Mouse (Mus musculus): ENCODE measurements around the gene Phf21a. TPM values are rescaled to one million over a fixed set of nuclear protein-coding genes. Genes with fewer than 3 reads are reported as not detected.

Gene Phf21a
- polyA plus RNA-seq, 1 experiment from 2014 or later: 12.7 TPM

DNA sequence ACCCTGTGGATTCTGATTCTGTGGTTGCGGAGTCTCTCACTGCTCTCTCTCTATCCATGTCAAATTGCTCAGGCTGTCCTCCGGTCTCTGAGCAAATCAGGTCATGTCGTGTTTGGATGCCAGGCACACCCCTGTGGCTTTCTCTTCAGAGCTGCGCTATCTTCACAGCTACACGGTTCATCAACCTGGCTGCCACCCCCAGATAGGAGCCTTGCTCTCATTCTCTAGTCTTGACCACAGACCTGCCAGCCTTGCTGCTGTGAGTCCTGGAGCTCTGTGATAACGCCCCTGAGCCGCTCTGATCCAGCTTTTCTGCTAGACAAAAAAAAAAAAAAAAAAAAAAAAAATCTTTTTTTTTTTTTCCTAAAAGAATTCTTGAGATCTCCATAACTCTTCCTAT lies 81.3 kb downstream of the Phf21a start:
- Histone ChIP-seq H3K27me3 (replicated peaks; ENCODE audit: control insufficient read depth, insufficient read depth, low read length) (peaks cover 6% of the 10 kb centered on the region; the same call in 1 of the 2 replicates), H3K27ac (ENCODE audit: low read depth, low read length) (no peak overlapping the region), H3K4me2 (no peak overlapping the region), H3K9me3 (ENCODE audit: control insufficient read depth, low read length) (no peaks in the 10 kb centered on the region), H3K4me3 (ENCODE audit: low read depth, low read length) (no peak overlapping the region), H3K36me3 (ENCODE audit: control insufficient read depth, insufficient read depth, low read length) (no peaks in the 10 kb centered on the region), H3K4me1 (replicated peaks; ENCODE audit: control insufficient read depth, insufficient read depth, low read length) (peaks cover 7% of the 10 kb centered on the region), H3K9ac (ENCODE audit: low read depth, low read length) (no peak overlapping the region)
- WGBS: 33% methylated on average over 7 of the region's 7 CpGs
- peak; percentile 64 for DNase-seq (ENCODE audit: low spot score)
- peak; percentile 99 for ATAC-seq (replicated peaks; ENCODE audit: low FRiP score)

DNA sequence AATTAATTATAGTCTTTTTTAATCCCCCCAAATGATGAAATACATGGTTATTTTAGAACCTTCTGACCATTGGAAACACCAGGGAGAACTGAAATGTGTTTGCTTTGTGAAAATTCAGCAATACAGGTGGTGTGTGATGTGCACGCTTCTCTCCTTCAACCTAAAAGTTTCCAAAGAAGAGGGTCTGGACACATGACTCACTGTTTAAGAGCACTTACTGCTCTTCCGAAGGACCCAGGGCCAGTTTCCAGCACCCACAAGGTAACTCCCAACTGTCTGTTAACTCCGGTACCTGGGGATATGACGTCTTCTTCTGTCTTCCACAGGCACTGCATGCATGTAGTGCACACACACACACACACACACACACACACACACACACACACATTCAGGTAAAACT lies 82.1 kb downstream of the Phf21a start:
- Histone ChIP-seq H3K9me3 (ENCODE audit: control insufficient read depth, low read length) (no peaks in the 10 kb centered on the region), H3K9ac (ENCODE audit: low read depth, low read length) (no peak overlapping the region), H3K27ac (ENCODE audit: low read depth, low read length) (no peak overlapping the region), H3K36me3 (ENCODE audit: control insufficient read depth, insufficient read depth, low read length) (no peaks in the 10 kb centered on the region), H3K4me2 (no peak overlapping the region), H3K4me3 (ENCODE audit: low read depth, low read length) (no peak overlapping the region), H3K4me1 (replicated peaks; ENCODE audit: control insufficient read depth, insufficient read depth, low read length) (peaks cover 7% of the 10 kb centered on the region), H3K27me3 (replicated peaks; ENCODE audit: control insufficient read depth, insufficient read depth, low read length) (peaks cover 6% of the 10 kb centered on the region; the same call in 1 of the 2 replicates)
- ATAC-seq (replicated peaks; ENCODE audit: low FRiP score): no peak
- 83% methylated on average over 4 of the region's 4 CpGs for WGBS
- peak; percentile 21 for DNase-seq (ENCODE audit: low spot score)

DNA sequence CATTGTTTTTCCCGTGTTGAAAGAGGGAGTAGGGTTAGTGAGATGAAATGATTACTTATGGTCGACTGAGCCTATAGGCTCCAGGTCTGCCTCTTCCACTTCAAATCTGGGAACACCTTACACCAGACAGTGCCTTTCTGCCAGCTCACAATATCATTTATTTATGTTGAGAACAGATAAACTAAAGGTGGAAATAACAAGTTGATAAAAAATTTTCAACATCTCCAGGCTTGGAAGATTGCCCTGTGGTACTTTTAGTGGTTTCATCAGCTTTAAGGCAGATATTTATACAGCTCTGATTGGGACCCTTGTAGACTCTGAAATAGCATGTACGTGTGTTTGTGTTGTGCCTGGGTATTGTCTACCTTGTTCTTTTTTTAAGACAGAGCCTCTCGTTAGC lies 83.4 kb downstream of the Phf21a start:
- Histone ChIP-seq H3K4me3 (ENCODE audit: low read depth, low read length) (no peak overlapping the region), H3K9ac (ENCODE audit: low read depth, low read length) (no peak overlapping the region), H3K9me3 (ENCODE audit: control insufficient read depth, low read length) (no peaks in the 10 kb centered on the region), H3K27ac (ENCODE audit: low read depth, low read length) (no peak overlapping the region), H3K4me2 (no peak overlapping the region), H3K27me3 (replicated peaks; ENCODE audit: control insufficient read depth, insufficient read depth, low read length) (peaks cover 6% of the 10 kb centered on the region; the same call in 1 of the 2 replicates), H3K36me3 (ENCODE audit: control insufficient read depth, insufficient read depth, low read length) (no peaks in the 10 kb centered on the region), H3K4me1 (replicated peaks; ENCODE audit: control insufficient read depth, insufficient read depth, low read length) (peaks cover 7% of the 10 kb centered on the region)
- ATAC-seq (replicated peaks; ENCODE audit: low FRiP score): no peak
- WGBS: 48% methylated on average over 4 of the region's 4 CpGs
- DNase-seq (ENCODE audit: low spot score): no peak

DNA sequence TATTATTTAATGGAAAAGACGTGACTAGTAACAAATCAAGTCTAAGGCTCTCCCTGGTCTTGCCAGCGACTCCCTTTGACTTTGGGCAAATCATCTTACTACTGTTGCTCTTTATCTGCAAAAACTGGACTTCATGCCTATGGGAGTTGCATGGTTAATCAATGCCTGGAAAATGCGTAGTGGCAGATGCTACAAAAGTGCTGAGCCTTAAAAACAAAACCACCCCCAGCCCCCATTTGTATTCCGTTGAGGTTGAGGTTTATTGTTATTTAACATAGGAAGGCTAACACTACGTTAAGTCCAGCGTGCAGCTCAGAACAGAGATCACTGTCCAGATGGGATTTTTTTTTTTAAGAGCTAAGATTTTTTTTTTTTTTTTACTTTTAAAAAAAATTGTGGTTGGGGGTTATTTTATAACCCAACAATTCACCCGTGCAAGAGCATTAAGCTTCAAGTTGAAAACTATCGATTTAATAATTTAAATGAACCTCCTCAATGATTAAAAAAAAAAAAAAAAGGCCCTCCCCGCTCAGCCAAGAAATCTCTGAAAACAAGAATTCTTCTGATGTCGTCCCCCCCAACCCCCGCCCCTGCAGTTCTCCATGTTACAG lies 89.3 kb downstream of the Phf21a start:
- no peak overlapping the region for H3K9ac ChIP-seq (ENCODE audit: low read depth, low read length)
- H3K4me1 ChIP-seq (replicated peaks; ENCODE audit: control insufficient read depth, insufficient read depth, low read length): no peaks in the 10 kb centered on the region; the same call in 1 of the 2 replicates
- H3K27ac ChIP-seq (ENCODE audit: low read depth, low read length): no peak overlapping the region
- H3K27me3 ChIP-seq (replicated peaks; ENCODE audit: control insufficient read depth, insufficient read depth, low read length): no peaks in the 10 kb centered on the region
- no peak for ATAC-seq (replicated peaks; ENCODE audit: low FRiP score)
- DNase-seq (ENCODE audit: low spot score): no peak
- H3K4me2 ChIP-seq: peak overlapping the region; percentile 96
- H3K9me3 ChIP-seq (ENCODE audit: control insufficient read depth, low read length): no peaks in the 10 kb centered on the region
- 10% methylated on average over 11 of the region's 11 CpGs for WGBS
- no peaks in the 10 kb centered on the region for H3K36me3 ChIP-seq (ENCODE audit: control insufficient read depth, insufficient read depth, low read length)
- peak overlapping the region; percentile 85 for H3K4me3 ChIP-seq (ENCODE audit: low read depth, low read length)

DNA sequence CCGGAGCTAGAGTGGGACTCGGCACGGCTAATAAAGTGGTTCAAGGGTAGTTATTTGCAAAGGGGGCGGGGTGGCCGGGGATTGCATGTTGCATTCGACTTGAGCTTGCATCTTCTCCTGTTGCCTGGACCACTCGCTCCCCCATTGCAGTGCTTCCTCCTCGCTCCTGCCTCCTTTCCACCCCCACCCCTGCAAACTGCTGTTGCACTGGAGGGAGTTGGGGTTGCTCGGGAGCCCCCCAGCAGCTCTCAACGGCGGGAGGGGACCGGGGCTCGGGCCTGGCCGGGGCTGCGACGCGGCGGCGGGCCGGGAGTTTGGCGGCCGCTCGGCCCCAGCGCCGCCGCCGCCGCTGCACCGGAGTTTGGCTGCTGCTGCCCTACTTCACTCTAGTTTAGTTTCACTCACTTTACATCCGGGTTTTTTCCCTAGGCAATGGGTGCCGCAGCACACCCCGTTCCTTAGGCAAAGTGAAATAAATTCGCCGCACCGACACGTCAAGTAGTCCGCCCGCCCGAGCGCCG lies 90.1 kb downstream of the Phf21a start:
- H3K9me3 ChIP-seq (ENCODE audit: control insufficient read depth, low read length): no peaks in the 10 kb centered on the region
- peak overlapping the region; percentile 85 for H3K4me3 ChIP-seq (ENCODE audit: low read depth, low read length)
- under 1% methylated on average over 40 of the region's 41 CpGs for WGBS
- peak overlapping the region; percentile 96 for H3K4me2 ChIP-seq
- no peaks in the 10 kb centered on the region for H3K27me3 ChIP-seq (replicated peaks; ENCODE audit: control insufficient read depth, insufficient read depth, low read length)
- peak overlapping the region; percentile 88 for H3K9ac ChIP-seq (ENCODE audit: low read depth, low read length)
- H3K36me3 ChIP-seq (ENCODE audit: control insufficient read depth, insufficient read depth, low read length): no peaks in the 10 kb centered on the region
- DNase-seq (ENCODE audit: low spot score): peak; percentile 86
- ATAC-seq (replicated peaks; ENCODE audit: low FRiP score): peak; percentile 66
- no peaks in the 10 kb centered on the region; the same call in 1 of the 2 replicates for H3K4me1 ChIP-seq (replicated peaks; ENCODE audit: control insufficient read depth, insufficient read depth, low read length)
- peak overlapping the region; percentile 98 for H3K27ac ChIP-seq (ENCODE audit: low read depth, low read length)

DNA sequence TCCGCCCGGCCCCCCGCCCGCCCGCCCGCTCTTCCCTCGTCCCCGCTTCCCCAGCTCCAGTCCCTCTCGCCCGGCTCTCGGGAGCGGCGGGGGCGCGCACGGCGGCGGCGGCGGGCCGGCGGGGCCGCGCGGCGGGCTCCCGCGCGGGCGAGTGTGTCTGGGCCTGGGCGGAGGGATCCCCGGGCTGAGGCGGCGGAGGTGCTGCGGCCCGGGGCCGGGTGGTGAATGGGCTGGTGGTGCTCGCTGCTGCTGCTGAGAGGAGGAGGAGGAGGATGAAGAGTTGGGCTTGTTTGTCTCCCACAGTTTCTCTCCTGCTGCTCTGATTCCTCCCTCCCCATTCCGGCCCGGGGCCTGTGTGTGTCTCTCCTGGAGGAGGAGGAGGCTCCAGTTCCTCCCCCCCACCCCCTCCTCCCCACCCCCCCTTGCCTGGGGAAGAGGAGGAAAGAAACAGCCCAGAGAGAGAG lies 90.7 kb downstream of the Phf21a start:
- Histone ChIP-seq H3K36me3 (ENCODE audit: control insufficient read depth, insufficient read depth, low read length) (no peaks in the 10 kb centered on the region), H3K9ac (ENCODE audit: low read depth, low read length) (peak overlapping the region; percentile 88), H3K4me3 (ENCODE audit: low read depth, low read length) (peak overlapping the region; percentile 85), H3K4me2 (peak overlapping the region; percentile 96), H3K27me3 (replicated peaks; ENCODE audit: control insufficient read depth, insufficient read depth, low read length) (no peaks in the 10 kb centered on the region), H3K4me1 (replicated peaks; ENCODE audit: control insufficient read depth, insufficient read depth, low read length) (no peaks in the 10 kb centered on the region; the same call in 1 of the 2 replicates), H3K27ac (ENCODE audit: low read depth, low read length) (peak overlapping the region; percentile 98), H3K9me3 (ENCODE audit: control insufficient read depth, low read length) (no peaks in the 10 kb centered on the region)
- ATAC-seq (replicated peaks; ENCODE audit: low FRiP score) (peak; percentile 84), DNase-seq (ENCODE audit: low spot score) (peak; percentile 94)
- 0% methylated on average over 36 of the region's 40 CpGs for WGBS

DNA sequence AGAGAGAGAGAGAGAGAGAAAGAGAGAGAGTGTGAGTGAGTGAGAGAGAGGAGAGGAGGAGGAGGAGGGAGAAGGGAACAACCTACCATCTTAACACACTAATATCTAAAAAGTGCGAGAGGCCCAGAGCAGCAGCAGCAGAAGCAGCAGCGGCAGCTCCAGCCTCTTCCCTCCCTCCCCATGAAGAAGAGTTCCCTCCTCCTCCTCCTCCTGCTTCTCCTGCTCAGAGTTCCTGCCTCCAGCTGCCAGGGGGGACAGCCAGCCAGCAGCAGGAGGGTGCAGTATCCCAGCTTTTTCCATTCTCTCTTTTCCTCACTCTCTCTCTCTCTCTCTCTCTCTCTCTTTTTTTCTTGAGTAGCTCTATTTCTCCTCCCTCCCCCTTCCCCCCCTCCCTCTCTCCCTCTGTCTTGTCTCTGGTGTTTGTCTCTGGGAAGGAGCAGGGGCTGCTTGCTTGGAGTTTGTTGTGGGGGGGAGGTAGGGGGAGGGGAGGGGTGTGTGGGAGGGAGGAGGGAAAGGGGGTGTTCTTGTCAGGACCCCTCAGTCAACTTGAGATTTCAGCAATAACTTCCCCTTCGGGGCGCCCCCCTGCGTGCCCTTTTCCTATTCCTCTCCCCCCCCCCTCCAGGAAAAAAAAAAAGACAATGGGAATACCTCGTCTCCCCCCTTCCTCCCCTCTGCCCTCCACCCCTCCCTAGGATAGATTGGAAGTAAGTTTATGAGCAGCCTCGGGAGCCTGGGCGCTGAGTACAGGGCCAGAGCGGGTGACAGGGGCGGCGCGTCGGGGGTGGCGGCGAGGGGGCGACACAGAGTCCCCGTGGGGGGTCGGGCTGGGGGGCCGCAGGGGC lies 91.4 kb downstream of the Phf21a start:
- H3K9ac ChIP-seq (ENCODE audit: low read depth, low read length): peak overlapping the region; percentile 88
- H3K9me3 ChIP-seq (ENCODE audit: control insufficient read depth, low read length): no peaks in the 10 kb centered on the region
- H3K4me2 ChIP-seq: peak overlapping the region; percentile 96
- peak overlapping the region; percentile 98 for H3K27ac ChIP-seq (ENCODE audit: low read depth, low read length)
- H3K27me3 ChIP-seq (replicated peaks; ENCODE audit: control insufficient read depth, insufficient read depth, low read length): no peaks in the 10 kb centered on the region
- DNase-seq (ENCODE audit: low spot score) (peak; percentile 74), ATAC-seq (replicated peaks; ENCODE audit: low FRiP score) (peak; percentile 49)
- under 1% methylated on average over 17 of the region's 19 CpGs for WGBS
- H3K4me1 ChIP-seq (replicated peaks; ENCODE audit: control insufficient read depth, insufficient read depth, low read length): no peaks in the 10 kb centered on the region; the same call in 1 of the 2 replicates
- H3K4me3 ChIP-seq (ENCODE audit: low read depth, low read length): peak overlapping the region; percentile 85
- no peaks in the 10 kb centered on the region for H3K36me3 ChIP-seq (ENCODE audit: control insufficient read depth, insufficient read depth, low read length)

DNA sequence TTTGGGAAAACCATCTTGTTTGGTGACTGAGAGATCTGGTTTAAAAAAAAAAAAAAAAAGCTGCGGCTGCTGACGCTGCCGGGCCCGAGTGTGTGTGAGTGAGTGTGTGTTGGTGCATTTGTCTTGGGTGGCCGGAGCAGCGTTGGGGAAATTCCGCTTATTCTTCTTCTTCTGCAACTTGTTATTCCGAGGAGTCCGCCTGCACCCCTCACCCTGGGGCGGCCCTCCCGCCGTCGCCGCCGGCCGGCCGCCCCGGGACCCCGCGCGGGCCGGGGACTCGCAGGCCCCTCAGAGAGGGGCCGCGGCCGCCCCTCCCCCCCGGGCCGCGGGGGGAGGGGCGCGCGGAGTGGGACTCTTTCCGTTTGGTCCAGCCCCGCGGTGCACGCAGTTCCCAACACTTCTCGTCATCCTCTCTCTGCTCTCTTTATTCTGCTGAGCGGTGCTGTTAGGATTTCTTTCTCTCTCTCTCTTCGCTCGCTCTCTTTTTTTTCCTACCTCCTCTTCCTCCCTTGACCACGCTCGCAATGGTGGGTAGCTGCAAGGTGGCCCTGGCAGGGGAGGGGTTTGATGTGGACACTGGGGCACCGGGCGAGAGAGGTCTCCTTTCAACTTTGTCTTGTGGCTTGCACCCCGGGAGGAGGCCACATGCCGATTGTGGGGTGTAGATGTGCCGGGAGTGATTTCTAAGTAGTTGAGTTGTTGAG lies 92.3 kb downstream of the Phf21a start:
- H3K4me1 ChIP-seq (replicated peaks; ENCODE audit: control insufficient read depth, insufficient read depth, low read length): peaks cover 4% of the 10 kb centered on the region; the same call in 1 of the 2 replicates
- peak overlapping the region; percentile 98 for H3K27ac ChIP-seq (ENCODE audit: low read depth, low read length)
- DNase-seq (ENCODE audit: low spot score) (peak; percentile 65), ATAC-seq (replicated peaks; ENCODE audit: low FRiP score) (0 out of 2 replicates have a peak, but pooled peaks have one; percentile 17)
- H3K4me2 ChIP-seq: peak overlapping the region; percentile 96
- WGBS: under 1% methylated on average over 41 of the region's 47 CpGs
- no peaks in the 10 kb centered on the region for H3K36me3 ChIP-seq (ENCODE audit: control insufficient read depth, insufficient read depth, low read length)
- H3K27me3 ChIP-seq (replicated peaks; ENCODE audit: control insufficient read depth, insufficient read depth, low read length): no peaks in the 10 kb centered on the region
- no peaks in the 10 kb centered on the region for H3K9me3 ChIP-seq (ENCODE audit: control insufficient read depth, low read length)
- H3K4me3 ChIP-seq (ENCODE audit: low read depth, low read length): peak overlapping the region; percentile 85
- H3K9ac ChIP-seq (ENCODE audit: low read depth, low read length): peak overlapping the region; percentile 88
